Mouse (Mus musculus) C3H10T1/2 (cell line): ENCODE results near the gene Cdca5. TPM values are rescaled to one million over a fixed set of nuclear protein-coding genes. Genes with fewer than 3 reads are reported as not detected.

Experiments used
- polyA plus RNA-seq, 2 experiments: library from polyadenylated mRNA; unstranded; fragments of >200 nt; fragmentation: generic; extraction: Trizol; gene quantifications; one replicate each; pipeline ENCODE4 v1.2.1; 2012; ENCODE audit warnings: missing spikeins in 2 of 2

The Cdca5 gene
- polyA plus RNA-seq, result 10 to 100 TPM; 22.1 to 36.7 TPM

DNA sequence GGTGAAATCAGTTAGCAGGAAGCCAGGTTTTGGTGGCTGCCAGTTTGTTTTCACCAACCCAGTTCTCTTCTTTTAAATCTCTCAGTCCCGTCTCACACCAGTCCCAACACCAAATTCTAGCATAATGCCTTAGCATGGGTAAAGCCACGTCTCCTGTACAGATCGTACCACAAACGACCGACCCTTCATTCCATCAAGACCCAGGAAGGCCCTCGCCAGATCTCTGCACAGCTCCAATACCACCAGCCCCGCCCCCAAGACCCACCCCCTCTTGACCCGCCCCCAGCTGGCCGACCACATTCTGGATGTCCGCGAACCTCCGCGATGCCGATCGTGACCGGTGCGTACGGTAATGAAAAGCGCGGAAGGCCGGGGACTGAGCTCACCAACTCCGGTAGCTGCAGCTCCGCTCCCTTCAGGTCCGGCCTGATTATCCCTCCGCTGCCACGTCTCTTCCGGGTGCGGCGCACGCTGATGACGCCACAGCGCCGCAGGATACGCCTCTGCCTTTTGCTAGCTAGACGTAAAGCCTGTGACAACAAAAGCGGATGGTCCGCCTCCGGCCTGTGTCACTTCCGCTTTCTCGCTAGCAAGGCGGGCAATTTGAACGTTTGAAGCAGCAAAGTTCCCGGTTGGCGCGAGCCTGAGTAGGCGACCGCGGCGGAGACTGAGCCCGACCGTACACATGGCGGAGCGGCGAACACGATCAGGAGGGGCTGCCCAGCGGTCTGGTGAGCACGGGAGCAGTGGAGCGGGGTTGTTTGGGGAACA lies at the start of gene Cdca5, which contains the start of gene Zfpl1:
Cdca5 (plus strand) TSS at position 506 of the 771 bp plus-strand sequence.
Zfpl1 (minus strand) TSS at position 479 of the 771 bp plus-strand sequence.

DNA sequence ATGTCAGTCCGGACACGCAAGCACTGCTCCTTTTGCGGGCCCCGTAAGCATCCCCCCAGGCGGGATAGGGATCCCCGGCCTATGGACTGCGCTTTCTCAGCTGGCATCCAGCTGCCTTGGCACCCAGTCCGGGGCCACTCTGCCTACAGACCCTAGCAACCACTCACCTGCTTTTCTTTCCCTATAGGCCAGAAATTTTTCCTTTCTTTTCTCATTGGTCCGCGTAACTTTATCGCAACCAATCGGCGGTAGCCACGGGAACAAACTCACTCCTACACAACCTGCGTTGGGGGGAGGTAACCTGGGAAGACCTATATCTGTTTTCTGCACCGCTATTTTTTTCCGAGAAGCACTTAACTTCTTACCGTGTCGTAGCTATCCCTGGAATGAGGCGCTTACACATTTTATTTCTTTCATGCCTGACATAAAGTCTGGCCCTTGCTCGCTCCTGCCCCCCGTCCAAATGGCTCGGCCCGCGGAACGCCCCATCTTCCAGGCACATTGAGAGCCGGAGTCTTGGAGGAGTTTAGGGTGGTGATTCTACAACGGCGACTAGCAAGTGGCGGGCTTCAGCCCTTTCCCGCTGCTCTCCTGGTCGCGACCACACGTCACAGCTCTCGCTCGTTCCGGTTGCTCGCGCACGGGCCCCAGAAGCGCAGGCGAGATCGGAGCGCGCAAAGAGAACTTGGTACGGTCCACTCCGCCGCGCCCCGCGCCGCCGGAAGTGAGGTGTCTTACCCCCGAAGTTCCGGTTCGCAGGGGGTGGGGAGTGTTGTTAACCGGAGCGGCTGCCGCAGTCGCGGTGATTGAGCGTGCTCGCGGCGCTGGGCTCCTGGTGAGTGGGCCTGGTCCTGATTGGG lies 38.3 kb upstream of the Cdca5 start, which contains the start of gene Syvn1:
Syvn1 (plus strand) TSS at position 283 of the 860 bp plus-strand sequence.

DNA sequence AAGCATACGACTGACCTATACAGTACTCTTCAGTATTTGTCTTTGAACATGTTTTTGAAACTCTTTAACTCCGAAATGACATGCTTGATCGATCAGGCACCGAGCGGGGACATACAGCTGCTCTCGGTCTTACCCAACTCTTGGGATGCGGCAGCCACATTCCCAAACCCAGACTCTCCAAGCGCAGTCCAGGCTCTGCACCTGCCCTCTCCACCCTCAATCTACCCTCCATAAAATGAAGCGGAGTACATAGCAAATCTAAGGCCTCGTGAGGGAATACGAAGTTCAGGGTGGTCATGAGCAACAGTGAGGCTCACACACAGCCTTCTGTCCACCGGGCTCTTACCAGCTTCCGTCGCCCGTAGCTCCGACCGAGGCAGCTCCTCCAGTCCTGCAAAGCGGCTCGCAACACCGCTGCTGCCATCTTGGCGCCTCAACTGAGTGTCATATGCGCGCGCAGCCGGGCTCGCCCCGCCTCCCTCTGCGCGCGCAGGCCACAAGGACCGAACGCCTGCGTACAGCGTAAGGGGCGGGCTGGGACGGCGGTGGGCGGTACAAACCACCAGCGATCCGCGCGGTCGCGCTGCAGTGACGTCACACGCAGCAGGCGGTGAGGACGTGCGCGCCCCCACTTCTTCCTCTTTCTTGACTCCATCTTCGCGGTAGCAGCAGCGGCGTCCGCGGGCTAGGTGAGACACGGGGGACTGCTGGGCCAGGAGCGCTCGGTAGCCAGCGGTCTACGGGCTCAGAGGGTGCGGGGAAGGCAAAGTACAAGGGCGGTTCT lies 27.3 kb upstream of the Cdca5 start, which contains the start of the genes Mrpl49 and Fau:
Mrpl49 (minus strand) TSS at position 473 of the 784 bp plus-strand sequence.
Fau (plus strand) TSS at position 532 of the 784 bp plus-strand sequence.

DNA sequence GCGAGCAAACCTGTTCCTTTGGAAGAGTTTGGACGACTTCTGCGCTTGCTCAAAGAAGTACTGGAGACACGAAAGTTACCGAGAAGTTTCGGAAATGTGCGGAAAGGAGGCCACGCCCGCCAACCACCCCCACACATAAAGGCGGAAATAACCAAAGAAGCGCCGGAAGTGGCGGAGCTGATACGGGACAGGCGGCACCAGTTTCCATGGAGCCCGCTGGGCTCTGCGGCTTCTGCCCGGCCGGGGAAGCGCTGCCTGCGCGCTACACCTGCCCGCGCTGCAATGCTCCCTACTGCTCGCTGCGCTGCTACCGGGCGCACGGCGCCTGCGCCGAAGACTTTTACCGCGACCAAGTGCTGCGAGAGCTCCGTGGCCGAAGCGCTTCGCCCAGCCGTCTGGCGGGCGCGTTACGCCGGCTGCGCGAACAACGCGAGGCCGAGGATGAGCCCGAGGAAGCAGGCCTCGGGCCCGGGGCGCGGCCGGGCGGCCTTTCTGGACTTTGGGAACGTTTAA lies 23.7 kb upstream of the Cdca5 start, which contains the start of gene Znhit2:
Znhit2 (plus strand) TSS at position 172 of the 513 bp plus-strand sequence.

DNA sequence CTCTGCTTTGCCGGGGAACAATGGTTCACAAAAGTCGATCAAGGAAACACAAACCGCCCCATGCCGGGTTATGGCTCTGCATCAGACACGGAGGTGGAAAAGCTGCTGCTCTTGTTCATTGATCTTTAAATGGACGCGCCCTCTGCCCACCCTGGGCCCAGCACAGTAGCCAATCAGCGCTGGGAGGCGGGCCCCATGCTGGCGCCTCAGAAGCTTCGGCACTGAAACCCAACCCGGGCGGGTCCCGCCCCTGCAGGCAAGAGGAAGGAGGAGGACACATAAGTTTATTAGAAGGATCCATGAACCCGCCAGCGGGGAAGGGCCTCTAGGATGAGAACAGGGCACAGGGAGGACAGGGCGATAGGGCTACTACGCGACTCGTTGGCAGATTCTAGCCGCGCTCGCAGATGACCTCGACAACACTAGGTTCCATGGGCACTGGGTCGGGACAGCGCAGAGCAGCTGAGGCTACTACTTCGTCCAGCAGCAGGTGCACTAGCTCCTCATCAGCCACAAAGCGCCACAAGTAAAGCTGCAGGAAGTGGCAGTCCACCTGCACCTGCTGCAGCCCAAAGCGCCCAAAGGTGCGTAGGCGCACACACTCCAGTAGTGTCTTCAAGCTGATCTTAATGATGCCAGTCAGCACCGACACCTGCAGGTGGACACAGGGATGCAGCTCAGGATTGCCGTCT lies 16.9 kb upstream of the Cdca5 start, which contains the start of gene Tm7sf2:
Tm7sf2 (minus strand) TSS at position 650 of the 692 bp plus-strand sequence.

DNA sequence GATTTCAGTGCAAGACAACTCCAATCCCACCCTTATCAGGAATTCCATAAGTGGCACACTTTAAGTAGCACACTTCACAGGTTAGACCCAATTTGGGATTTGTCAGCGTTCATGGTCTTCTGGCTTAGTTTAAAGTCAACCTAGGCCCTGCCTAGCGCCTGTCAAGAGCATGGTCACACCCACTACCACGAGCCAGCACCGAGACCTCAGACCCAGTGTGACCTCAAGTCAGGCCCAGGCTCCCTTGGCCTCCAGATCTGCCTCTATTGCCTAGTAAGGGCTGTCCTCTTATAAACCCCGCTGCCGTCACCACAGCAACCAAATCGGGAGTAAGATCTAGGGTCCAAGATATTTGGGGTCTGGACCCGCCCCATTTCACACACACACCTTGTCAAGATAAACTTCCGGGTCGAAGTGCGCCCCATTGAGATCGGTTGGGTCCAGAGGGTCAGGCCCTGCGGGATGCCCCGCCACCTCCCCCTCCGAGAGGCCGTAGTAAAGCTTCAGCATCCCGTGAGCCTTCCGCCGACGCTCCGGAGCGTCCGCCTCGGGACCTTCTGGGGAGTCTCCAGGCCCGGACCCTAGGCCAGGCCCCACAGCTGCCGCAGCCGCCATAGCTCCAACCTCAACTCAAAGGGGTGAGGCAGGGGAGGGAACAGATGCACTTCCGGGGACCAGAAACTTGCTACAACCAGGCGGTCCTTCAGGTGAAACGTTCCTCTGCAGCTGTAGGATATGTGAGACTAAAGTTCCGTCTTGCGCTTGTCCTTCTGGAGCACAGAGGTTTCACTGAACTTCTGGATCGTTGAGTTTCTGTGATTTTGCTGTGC lies 8.0 kb upstream of the Cdca5 start, which contains the start of gene Vps51:
Vps51 (minus strand) TSS at position 668 of the 830 bp plus-strand sequence.

DNA sequence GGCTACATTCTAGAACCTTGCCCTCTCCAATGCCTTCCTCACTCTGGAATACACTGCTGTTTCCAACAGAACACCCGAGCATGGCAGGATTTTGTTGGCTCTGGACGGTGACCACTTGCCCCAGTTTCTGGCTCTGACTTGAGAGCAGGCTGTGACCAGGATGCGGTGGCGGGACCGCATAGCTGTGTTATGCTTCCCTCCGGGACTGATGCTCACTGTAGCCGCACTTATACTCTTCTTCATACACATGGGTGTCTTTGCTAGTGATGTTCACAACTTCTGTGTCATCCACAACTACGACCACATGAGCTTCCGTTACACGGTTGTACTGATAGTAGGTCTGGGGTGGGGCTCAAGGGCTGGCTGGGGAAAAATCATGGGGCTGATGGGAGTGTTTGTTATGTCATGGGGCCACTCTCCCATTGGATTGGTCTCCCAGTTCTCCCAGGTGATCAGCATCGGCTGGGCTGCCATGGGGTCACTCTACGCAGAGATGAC lies 4.8 kb upstream of the Cdca5 start, which contains the start of gene Tmem262:
Tmem262 (plus strand) TSS at position 51 of the 498 bp plus-strand sequence.

DNA sequence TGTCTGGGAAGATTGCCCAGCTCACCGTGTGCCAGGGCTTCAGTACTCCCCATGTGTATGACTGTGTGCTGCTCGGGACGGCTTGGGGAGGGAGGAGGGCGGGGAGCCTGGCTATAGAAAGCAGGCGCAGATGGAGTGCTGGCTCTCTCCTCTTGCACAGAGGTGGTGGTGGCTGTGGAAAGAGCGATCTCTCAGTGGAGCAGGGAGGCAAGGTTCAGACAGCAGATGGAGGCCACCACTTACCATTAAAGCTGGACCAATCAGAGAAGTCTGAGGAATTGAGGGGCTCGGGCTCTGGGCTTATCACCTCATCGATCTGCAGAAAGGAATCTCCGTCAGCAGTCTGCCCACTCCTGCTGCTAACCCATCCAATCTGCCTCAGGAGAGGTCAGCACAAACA lies 2.6 kb upstream of the Cdca5 start, which contains the start of gene Gm28374:
Gm28374 (minus strand) TSS at position 101 of the 400 bp plus-strand sequence.

DNA sequence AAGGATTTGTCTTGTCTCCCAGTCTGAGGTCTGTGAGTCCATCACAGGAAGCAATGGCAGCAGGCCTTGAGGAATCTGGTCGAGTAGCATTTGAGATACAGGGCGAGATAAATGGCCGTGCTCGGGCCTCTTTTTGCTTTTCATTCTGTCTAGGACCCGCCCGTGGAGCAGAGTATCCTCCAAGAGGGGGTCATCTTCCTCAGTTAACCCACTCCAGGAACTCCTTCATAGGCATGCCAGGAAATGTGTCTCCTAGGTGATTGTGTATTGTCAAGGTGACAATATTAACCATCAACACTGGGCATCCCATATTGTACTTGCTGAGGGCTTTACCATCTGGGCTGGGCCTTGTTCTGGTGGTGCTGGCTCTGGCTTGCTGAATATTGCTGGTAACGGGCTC lies 9.3 kb downstream of the Cdca5 start, which contains the start of gene AC131692.1:
AC131692.1 (plus strand) TSS at position 301 of the 400 bp plus-strand sequence.

DNA sequence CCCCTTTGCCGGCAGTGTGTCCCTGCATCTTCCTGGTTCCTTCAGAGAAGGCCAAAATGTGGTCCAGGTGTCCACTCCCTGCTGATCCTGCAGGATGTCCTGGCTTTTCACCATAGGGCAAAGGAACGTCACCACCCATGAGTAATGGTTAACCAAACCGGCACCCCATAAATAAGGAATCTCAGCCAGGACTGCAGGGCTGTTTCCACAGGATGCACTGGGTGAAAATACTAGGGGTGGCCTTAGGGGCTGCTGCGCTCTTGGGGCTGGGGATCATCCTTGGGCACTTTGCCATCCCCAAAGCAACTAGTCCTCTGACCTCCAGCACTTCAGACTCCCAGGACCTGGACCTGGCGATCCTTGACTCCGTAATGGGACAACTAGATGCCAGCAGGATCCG lies 20.8 kb downstream of the Cdca5 start, which contains the start of gene Naaladl1:
Naaladl1 (plus strand) TSS at position 197 of the 400 bp plus-strand sequence.

DNA sequence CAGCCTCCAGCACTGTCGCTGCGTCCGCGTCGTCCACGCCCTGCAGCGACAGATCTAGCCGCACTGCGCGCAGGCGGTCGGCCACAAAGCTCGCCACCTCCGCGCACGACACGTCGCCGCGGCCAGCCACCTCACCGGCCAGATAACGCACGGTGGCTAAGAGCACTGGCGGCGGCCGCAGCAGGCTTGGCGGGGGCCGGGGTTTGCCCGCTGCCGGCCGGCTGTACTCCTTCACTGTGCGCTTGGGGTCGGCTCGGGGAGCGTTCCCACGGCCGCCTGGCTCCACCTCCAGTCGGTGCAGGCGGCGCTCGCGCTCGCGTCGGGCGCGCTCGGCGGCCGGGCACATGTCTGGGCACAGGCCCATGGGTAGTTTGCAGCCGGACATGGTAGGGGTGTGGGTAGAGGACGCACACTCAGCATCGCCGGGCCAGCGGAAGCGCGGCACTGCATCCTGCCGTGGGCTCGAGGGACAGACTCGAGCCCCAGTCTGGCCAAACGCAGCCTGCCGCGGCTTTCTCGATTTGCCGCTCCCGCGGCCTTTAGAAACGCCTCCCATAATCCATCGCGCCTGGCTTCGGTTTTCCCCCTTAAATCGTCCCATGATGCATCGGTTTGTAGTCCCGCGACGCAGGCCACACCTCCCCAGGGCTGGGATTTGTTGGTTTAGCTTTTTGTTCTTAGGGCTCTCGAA lies 33.3 kb downstream of the Cdca5 start, which contains the start of gene Sac3d1:
Sac3d1 (minus strand) TSS at position 665 of the 691 bp plus-strand sequence.

DNA sequence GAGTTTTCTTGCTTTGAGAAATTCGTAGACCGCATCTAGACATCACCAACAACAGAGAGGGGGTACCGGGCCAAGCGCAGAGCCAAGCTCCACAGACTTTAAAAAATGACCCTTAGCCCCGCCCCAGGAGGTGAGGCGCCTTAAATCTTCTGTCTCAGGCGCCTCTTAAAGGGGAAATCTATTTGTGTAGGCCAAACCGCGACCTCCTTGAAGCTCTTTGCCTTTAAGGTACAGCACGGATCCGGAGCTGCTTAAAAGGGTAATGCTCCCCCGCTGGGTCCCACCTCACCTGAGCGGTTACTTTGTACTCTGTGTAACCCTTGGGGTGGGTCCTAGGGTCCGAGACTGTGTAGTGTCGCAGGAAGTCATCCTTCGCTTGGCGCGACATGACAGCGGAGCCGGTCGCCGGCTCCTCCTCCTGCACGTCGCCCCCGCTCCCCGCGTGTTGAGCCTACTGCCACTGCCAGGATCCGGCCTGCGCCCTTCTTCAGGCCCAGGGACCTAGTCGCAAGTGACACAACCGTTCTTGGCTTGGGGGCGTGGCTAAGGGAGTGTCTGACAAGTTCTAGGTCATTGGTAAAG lies 43.1 kb downstream of the Cdca5 start, which contains the start of gene Snx15:
Snx15 (minus strand) TSS at position 545 of the 582 bp plus-strand sequence.

DNA sequence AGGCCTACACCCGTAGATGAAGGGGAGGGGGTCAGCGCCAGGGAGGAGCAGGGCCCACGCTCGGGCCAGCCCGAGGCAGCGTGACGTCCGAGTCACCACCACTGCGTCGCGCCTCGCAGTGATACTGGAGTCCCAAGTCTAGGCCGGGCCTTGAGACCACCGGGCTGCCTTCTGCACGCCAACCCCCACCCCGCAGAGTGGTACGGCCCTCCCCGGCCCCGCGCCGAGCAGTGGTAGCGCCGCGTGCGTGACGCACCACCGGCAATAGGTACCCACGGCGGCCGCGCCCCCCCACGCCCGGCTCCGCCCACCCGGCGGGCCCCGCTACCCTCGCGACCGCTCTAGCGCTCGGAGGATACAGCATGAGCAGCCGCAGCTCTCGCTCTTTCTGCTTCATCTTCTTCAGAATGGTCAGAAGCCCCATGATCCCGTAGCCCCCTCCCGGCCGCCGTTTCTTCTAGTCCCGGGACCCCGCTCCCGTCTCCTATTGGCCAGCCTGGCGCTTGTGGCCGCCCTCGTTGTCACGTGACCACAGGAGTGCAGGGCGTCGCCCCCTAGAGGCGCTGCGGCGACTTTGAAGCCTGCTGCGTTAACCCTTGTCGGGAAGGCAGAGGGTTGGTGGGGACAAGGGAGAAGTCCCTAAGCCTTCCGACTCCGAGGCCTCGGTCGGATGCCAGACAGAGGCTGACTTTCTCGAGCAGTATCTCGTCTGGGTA lies 56.1 kb downstream of the Cdca5 start, which contains the start of gene Batf2:
Batf2 (plus strand) TSS at position 306 of the 716 bp plus-strand sequence.

DNA sequence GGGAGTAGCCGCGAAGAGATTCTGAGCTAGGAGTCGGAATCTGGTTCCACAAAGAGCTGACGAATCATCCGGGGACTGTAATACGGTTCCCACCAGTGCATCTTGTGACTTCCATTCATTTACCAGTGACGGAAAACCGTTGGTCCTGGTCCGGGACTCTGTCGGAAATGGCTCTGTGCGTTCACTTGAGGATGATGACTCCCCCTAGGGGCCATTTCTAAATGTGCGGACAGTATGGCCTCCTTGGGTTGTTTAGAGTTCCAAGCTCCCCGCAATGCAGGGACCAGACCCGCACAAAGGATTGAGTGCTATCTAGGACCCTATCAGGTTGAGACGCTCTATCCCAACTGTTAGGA lies 56.6 kb downstream of the Cdca5 start, which contains the start of gene Arl2:
Arl2 (minus strand) TSS at position 155 of the 356 bp plus-strand sequence.

